Comparison of ENCODE assay signal across 24 mouse cellular contexts in the genomic region with DNA sequence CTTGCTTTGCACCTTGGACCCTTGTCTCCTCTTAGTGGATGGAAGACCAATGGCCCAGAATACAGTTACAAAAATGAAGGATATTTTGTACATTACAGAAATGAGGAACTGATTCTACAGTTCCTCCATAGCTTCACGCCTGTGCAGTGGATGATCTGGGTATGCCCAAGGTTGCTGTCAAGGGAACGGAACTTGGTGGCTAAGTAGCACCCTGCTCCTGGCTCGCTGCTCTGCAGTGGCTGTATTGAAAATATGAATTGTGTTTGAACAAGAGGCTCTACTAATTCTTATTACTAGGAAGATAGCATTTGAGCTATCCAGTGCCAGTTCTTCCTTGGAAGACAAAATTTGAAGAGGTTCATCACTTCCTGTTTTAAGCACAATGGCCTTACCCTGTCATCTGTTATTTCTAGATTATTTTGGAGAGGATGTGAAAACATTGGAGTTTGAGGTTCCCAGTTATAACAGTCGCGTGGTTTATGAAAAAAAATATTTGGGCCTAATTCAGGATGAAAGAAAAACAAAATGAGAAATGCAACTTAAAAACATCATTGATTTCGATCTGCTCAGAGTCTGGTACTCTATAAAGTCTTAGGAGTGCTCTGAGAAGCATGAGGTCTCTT. TPM values are rescaled to one million over a fixed set of nuclear protein-coding genes. Genes with fewer than 3 reads are reported as not detected.
DNase-seq lines count a peak whose midpoint lies in the region; ATAC-seq and TF ChIP-seq lines count a peak whose summit lies in the region.
"Had no signal": no experiment of that assay in that cellular context is flagged by ENCODE, and none has a peak within 500 bp of the region (broad histone marks: within the 10 kb centered on the region; RNA-seq: fewer than 3 reads in every experiment).

No protein-coding gene starts in this region.

- DNase-seq in heart, adult 18-20 months: peak; percentile 31 to 33
- no peak for DNase-seq in heart, postnatal 25 days (ENCODE audit: low spot score)
- DNase-seq in testis, postnatal 10 days (ENCODE audit: low spot score): no peak
- peak; percentile 57 for DNase-seq in splenic B cell, adult 2 months (ENCODE audit: low read depth, low spot score)
- DNase-seq in adipocyte (ENCODE audit: low spot score): no peak
- DNase-seq: adrenal gland, postnatal 14 days; cerebellum, adult 2 months; cerebellum, postnatal 36 days; gastrocnemius, postnatal 14 days; kidney, adult 18-20 months; liver; lung, adult 18-20 months; lung, postnatal 4 days had no signal

- no peaks in the 10 kb centered on the region; the same call in 1 of the 2 replicates for H3K4me1 ChIP-seq in testis, adult 2 months (ENCODE audit: control insufficient read depth, insufficient read depth, low read length)
- H3K4me1 ChIP-seq: forebrain, embryonic 13.5 days; heart, embryonic 13.5 days; midbrain, embryonic 12.5 days; neural tube, embryonic 13.5 days; stomach, embryonic 15.5 days had no signal

- no peak for TF ChIP-seq CTCF in testis, adult 2 months (IDR thresholded peaks at IDR 0.05; ENCODE audit: control insufficient read depth, insufficient read depth, insufficient replicate concordance, low read depth, low read length)

- H3K27ac ChIP-seq in testis, adult 2 months (ENCODE audit: control insufficient read depth, insufficient read depth, low read depth, low read length): no peak overlapping the region; the same call in 1 of the 2 replicates
- H3K27ac ChIP-seq: embryonic facial prominence, embryonic 10.5 days; forebrain, embryonic 13.5 days; heart, embryonic 13.5 days; kidney, postnatal 0 days; midbrain, embryonic 12.5 days; neural tube, embryonic 13.5 days; stomach, embryonic 15.5 days had no signal

- no peaks in the 10 kb centered on the region for H3K36me3 ChIP-seq in testis, adult 2 months (ENCODE audit: control insufficient read depth, insufficient read depth, low read length)
- no peaks in the 10 kb centered on the region for H3K36me3 ChIP-seq in splenic B cell, adult 2 months (ENCODE audit: control insufficient read depth, insufficient read depth, low read length, poor library complexity, severe bottlenecking)
- H3K36me3 ChIP-seq: embryonic facial prominence, embryonic 10.5 days; heart, embryonic 13.5 days; midbrain, embryonic 12.5 days; neural tube, embryonic 13.5 days; stomach, embryonic 15.5 days had no signal

- H3K27me3 ChIP-seq in testis, adult 2 months (ENCODE audit: control insufficient read depth, insufficient read depth, low read length): no peaks in the 10 kb centered on the region
- no peaks in the 10 kb centered on the region for H3K27me3 ChIP-seq in splenic B cell, adult 2 months (ENCODE audit: control insufficient read depth, insufficient read depth, low read length, poor library complexity, severe bottlenecking)
- H3K27me3 ChIP-seq: forebrain, embryonic 13.5 days; heart, embryonic 13.5 days; midbrain, embryonic 12.5 days; neural tube, embryonic 13.5 days; stomach, embryonic 15.5 days had no signal

- H3K4me3 ChIP-seq in testis, adult 2 months (ENCODE audit: control insufficient read depth, low read depth, low read length): peak overlapping the region; percentile 28
- H3K4me3 ChIP-seq: embryonic facial prominence, embryonic 10.5 days; forebrain, embryonic 13.5 days; heart, embryonic 13.5 days; midbrain, embryonic 12.5 days; neural tube, embryonic 13.5 days; stomach, embryonic 15.5 days had no signal

- ATAC-seq in hematopoietic stem cell, adult 5-6 weeks (replicated peaks in 1 of 2; ENCODE audit: insufficient read depth in 1 of 2, low FRiP score in 2 of 2, low TSS enrichment in 1 of 2, low read depth in 1 of 2, poor library complexity in 2 of 2, severe bottlenecking in 2 of 2): peak; percentile 34 to 58
- ATAC-seq in cerebellum, adult (ENCODE audit: insufficient number of reproducible peaks, low FRiP score, low TSS enrichment): no peak
- ATAC-seq: forebrain, embryonic 13.5 days; Patski had no signal

- intact Hi-C loops in heart, postnatal 25 days (cut with DNase I): no loop called here

- TF ChIP-seq POLR2A in testis, adult 2 months (IDR thresholded peaks at IDR 0.05; ENCODE audit: control insufficient read depth, low read depth, low read length): no peak

RNA-seq across cellular contexts. Expression of a gene that starts 41.2 kb away (rescaled TPM):
- 10 to 100 TPM; 24.0 to 26.5 TPM for total RNA-seq in heart, adult 18-20 months (2021)
- 10 to 100 TPM; 26.2 to 26.9 TPM for total RNA-seq in heart, postnatal 25 days (2021)
- 32.9 and 33.2 TPM in 2 replicates for polyA plus RNA-seq in testis, adult 2 months (2012; rRNA removed)
- total RNA-seq in hematopoietic stem cell, adult 5-6 weeks (2017): 23.6 and 37.3 TPM in 2 replicates

Comparison
In these comparisons a context has a peak if more than half of its experiments do, and no peak if none do; other contexts are left out.
1. DNase-seq: peak in heart, adult 18-20 months (2 of 2) and splenic B cell, adult 2 months (single experiment); none in heart, postnatal 25 days (single experiment), testis, postnatal 10 days (single experiment) and adipocyte (single experiment).